Mouse (Mus musculus) E14TG2a.4 (cell line): Measurements from ENCODE around the gene Fank1.

Experiments used
- CTCF ChIP-seq: conservative IDR thresholded peaks from 2 replicates; pipeline ENCODE4 v1.5.1; 2014; ENCODE audit warnings: low read length
- NANOG ChIP-seq: IDR thresholded peaks from 2 replicates; pipeline ENCODE4 v1.6.1; 2014; ENCODE audit warnings: borderline replicate concordance, low read length, mixed read lengths
- POU5F1 ChIP-seq: IDR thresholded peaks from 2 replicates; pipeline ENCODE4 v1.6.1; 2014; ENCODE audit warnings: low read length, borderline replicate concordance

DNA sequence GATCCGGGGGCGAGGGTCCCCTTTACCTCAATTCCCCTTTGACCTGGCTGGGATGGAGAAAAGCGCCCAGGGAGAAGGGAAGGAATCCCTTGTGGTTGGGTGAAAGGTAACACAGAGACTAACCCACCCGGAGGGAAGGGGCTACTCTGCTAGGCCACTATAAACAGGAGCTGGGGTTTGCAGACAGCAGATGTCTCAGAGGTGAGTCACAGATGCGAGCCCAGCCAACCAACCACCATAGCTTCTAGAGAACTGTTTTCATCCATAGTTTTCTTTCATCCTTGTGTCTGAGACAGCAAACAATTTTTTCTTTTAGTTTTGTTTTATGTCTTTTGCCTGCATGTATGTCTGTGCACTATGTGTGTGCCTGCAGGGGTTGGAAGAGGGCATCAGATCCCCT lies 23.3 kb downstream of the Fank1 start:
- TF ChIP-seq CTCF (no peak), POU5F1 (no peak), NANOG (no peak)
